Mouse (Mus musculus) forebrain, embryonic 15.5 days (tissue): Measurements from ENCODE around the gene Ltbp4. TPM values are rescaled to one million over a fixed set of nuclear protein-coding genes. Genes with fewer than 3 reads are reported as not detected.
A peak's percentile ranks its signal among the peaks of the same experiment; 100 is the strongest.

Experiments used
- ATAC-seq: fragments of 200-750 bp; cut with Nextera tagmentation; replicated peaks from 2 replicates; pipeline ENCODE4 v1.8.0; 2017; ENCODE audit warnings: mild to moderate bottlenecking, moderate TSS enrichment, moderate library complexity
- H3K27ac ChIP-seq: fragments of 300-500 bp; sonication (generic); replicated peaks from 2 replicates; pipeline ENCODE4 v1.5.1; 2015; ENCODE audit warnings: mild to moderate bottlenecking, inconsistent platforms
- H3K27me3 ChIP-seq: fragments of 300-500 bp; sonication (generic); 2 replicates; pipeline ENCODE4 v1.6.1; 2015; ENCODE audit warnings: inconsistent platforms
- H3K36me3 ChIP-seq: fragments of 300-500 bp; sonication (generic); 2 replicates; pipeline ENCODE4 v1.6.1; 2015; ENCODE audit warnings: mild to moderate bottlenecking, inconsistent platforms
- H3K4me1 ChIP-seq: fragments of 300-500 bp; sonication (generic); 2 replicates; pipeline ENCODE4 v1.6.1; 2015; ENCODE audit warnings: inconsistent platforms
- H3K4me2 ChIP-seq: fragments of 300-500 bp; sonication (generic); replicated peaks from 2 replicates; pipeline ENCODE4 v1.6.1; 2015; ENCODE audit warnings: mild to moderate bottlenecking, inconsistent platforms
- H3K4me3 ChIP-seq: fragments of 300-500 bp; sonication (generic); 2 replicates; pipeline ENCODE4 v1.5.1; 2015; ENCODE audit warnings: mild to moderate bottlenecking, inconsistent platforms
- H3K9ac ChIP-seq: fragments of 300-500 bp; sonication (generic); replicated peaks from 2 replicates; pipeline ENCODE4 v1.6.1; 2015; ENCODE audit warnings: mild to moderate bottlenecking, inconsistent platforms
- H3K9me3 ChIP-seq: fragments of 300-500 bp; sonication (generic); 2 replicates; pipeline ENCODE4 v1.6.1; 2016; ENCODE audit warnings: inconsistent platforms
- WGBS: fragments of 180-500 bp; shearing (Covaris S2); methylation state at CpG from one replicate; pipeline ENCODE4 v1.1.7; 2015; ENCODE audit warnings: mixed read lengths; 5-methylcytosine and 5-hydroxymethylcytosine counted together
- polyA plus RNA-seq: library from polyadenylated mRNA; unstranded; fragments of >200 nt; fragmentation: Nextera tagmentation; extraction: Ambion mirVana; gene quantifications from 2 replicates; pipeline ENCODE4 v1.2.1, GENCODE M21; 2015

Gene Ltbp4
- polyA plus RNA-seq, 1 experiment from 2014 or later: 15.0 TPM

GRCm38 (mm10) chr7:27354783-27355182, 17.3 kb upstream of the Ltbp4 start:
- H3K9me3 ChIP-seq: no peaks in the 10 kb centered on the region
- H3K4me1 ChIP-seq: peaks cover 31% of the 10 kb centered on the region
- peak overlapping the region; percentile 65 for H3K9ac ChIP-seq
- peak overlapping the region; percentile 82 for H3K4me3 ChIP-seq
- peaks cover 25% of the 10 kb centered on the region for H3K36me3 ChIP-seq
- peak overlapping the region; percentile 52 for H3K4me2 ChIP-seq
- H3K27ac ChIP-seq: no peak overlapping the region
- 66% methylated on average over 4 of the region's 4 CpGs for WGBS
- no peak for ATAC-seq
- peaks cover 24% of the 10 kb centered on the region for H3K27me3 ChIP-seq

DNA sequence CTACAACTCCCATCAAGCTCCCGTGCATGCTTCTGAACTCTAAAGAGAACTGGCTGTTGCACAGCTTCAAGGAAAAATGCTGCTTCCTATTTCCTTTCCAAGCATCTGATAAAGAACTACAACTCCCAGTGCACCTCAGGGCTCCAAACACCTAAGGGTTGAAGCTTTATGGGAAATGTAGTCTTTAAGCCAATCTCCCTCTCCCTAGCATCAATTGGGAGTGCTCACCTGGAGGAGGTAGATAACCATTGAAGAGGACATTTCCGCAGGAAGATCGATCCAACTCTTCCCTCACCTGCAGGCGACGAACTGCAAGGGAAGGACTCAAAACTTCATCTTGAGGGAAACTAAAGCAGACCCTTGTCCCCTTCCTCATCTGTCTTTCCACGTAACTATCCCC, 16.7 kb upstream of the Ltbp4 start:
- Histone ChIP-seq H3K27me3 (peaks cover 24% of the 10 kb centered on the region), H3K4me2 (peak overlapping the region; percentile 52), H3K9me3 (no peaks in the 10 kb centered on the region), H3K4me3 (peak overlapping the region; percentile 82), H3K9ac (peak overlapping the region; percentile 65), H3K4me1 (peaks cover 31% of the 10 kb centered on the region), H3K27ac (no peak overlapping the region), H3K36me3 (peaks cover 29% of the 10 kb centered on the region)
- 27% methylated on average over 6 of the region's 6 CpGs for WGBS
- peak; percentile 38; the same call in 1 of the 2 replicates for ATAC-seq

- Histone ChIP-seq H3K27ac (no peak overlapping the region), H3K9ac (no peak overlapping the region), H3K36me3 (peaks cover 82% of the 10 kb centered on the region), H3K4me1 (no peaks in the 10 kb centered on the region), H3K27me3 (no peaks in the 10 kb centered on the region), H3K4me2 (no peak overlapping the region), H3K9me3 (no peaks in the 10 kb centered on the region), H3K4me3 (no peak overlapping the region)
- no peak for ATAC-seq
- 30% methylated on average over 6 of the region's 6 CpGs for WGBS
Measured at GRCm38 (mm10) chr7:27345444-27345843, 8.0 kb upstream of the Ltbp4 start.

- no peak for ATAC-seq
- H3K4me2 ChIP-seq: no peak overlapping the region
- 43% methylated on average over 4 of the region's 4 CpGs for WGBS
- no peak overlapping the region for H3K4me3 ChIP-seq
- H3K9me3 ChIP-seq: no peaks in the 10 kb centered on the region
- no peaks in the 10 kb centered on the region for H3K27me3 ChIP-seq
- H3K27ac ChIP-seq: no peak overlapping the region
- peaks cover 23% of the 10 kb centered on the region for H3K4me1 ChIP-seq
- H3K9ac ChIP-seq: no peak overlapping the region
- H3K36me3 ChIP-seq: peaks cover 58% of the 10 kb centered on the region
Measured at GRCm38 (mm10) chr7:27342595-27342994, 5.1 kb upstream of the Ltbp4 start.

- Histone ChIP-seq H3K4me1 (peaks cover 45% of the 10 kb centered on the region), H3K9ac (peak overlapping the region; percentile 41), H3K9me3 (no peaks in the 10 kb centered on the region), H3K27ac (peak overlapping the region; percentile 55), H3K36me3 (peaks cover 32% of the 10 kb centered on the region), H3K27me3 (peaks cover 7% of the 10 kb centered on the region), H3K4me3 (peak overlapping the region; percentile 33), H3K4me2 (peak overlapping the region; percentile 45)
- 0 out of 2 replicates have a peak, but pooled peaks have one; percentile 12 for ATAC-seq
- WGBS: 28% methylated on average over 7 of the region's 7 CpGs
Measured at GRCm38 (mm10) chr7:27339519-27339918, 2.0 kb upstream of the Ltbp4 start.

DNA sequence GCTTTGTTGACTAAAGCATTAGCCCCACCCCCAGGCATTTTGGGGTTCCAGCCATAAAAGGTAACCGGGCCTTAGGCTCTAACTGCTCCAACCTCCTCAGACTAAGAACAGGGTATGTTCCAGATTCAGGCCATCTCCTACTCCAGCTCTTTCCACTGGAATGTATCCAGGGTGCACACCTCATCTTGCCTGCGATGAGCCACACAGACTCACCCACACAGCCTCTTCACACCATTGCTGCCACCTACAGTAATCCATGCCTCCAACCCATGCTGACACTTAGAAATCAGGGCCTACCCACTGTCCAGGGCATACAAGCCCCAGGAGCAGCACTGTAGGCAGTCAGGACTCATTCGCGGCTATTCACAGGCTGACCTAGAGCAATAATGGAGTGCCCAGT, 1.6 kb upstream of the Ltbp4 start:
- Histone ChIP-seq H3K9ac (peak overlapping the region; percentile 41), H3K36me3 (peaks cover 28% of the 10 kb centered on the region), H3K9me3 (no peaks in the 10 kb centered on the region), H3K4me1 (peaks cover 49% of the 10 kb centered on the region), H3K4me2 (peak overlapping the region; percentile 45), H3K27ac (peak overlapping the region; percentile 55), H3K27me3 (peaks cover 11% of the 10 kb centered on the region), H3K4me3 (peak overlapping the region; percentile 33)
- ATAC-seq: 0 out of 2 replicates have a peak, but pooled peaks have one; percentile 5
- WGBS: 69% methylated on average over 4 of the region's 4 CpGs

GRCm38 (mm10) chr7:27335928-27336823, 1.3 kb downstream of the Ltbp4 start:
- no peaks in the 10 kb centered on the region for H3K9me3 ChIP-seq
- no peak overlapping the region; the same call in 1 of the 2 replicates for H3K27ac ChIP-seq
- H3K36me3 ChIP-seq: peaks cover 2% of the 10 kb centered on the region
- peaks cover 39% of the 10 kb centered on the region for H3K27me3 ChIP-seq
- under 1% methylated on average over 47 of the region's 47 CpGs for WGBS
- peak; percentile 86 for ATAC-seq
- H3K4me3 ChIP-seq: peak overlapping the region; percentile 38
- H3K4me1 ChIP-seq: peaks cover 73% of the 10 kb centered on the region
- H3K4me2 ChIP-seq: peak overlapping the region; percentile 55
- peak overlapping the region; percentile 45 for H3K9ac ChIP-seq

DNA sequence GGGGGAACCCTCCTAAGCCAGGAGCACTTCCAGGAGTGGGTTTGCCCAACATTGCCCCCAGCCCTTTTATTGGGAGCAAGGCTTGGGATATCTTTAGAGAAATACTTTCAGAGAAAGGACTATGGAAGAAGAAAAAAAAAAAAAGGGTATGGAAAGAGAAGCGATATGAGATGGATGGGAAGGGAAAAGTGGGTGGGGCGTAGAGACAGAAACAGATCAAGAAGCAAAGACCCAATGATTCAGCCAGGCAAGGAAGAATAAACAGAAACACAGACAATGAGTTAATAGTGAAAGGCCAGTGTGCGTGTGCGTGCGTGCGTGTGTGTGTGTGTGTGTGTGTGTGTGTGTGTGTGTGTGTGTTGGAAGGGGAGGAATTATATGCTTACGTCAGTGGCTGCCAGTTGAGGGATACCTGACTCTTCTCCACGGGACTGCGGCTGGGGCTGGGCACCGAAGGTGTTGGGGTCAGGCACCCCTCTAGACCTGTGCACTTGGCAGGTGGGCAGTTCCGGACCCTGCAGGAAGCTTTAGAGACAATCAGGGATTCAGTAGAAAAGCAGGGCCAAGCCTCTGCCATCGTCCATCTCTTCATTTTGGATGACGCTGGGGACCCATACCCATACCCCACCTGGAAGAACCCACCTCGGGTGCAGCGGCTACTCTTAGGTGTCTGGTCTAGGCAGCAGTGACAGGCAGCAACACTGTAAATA, 2.3 kb downstream of the Ltbp4 start:
- Histone ChIP-seq H3K27me3 (peaks cover 49% of the 10 kb centered on the region), H3K4me2 (no peak overlapping the region), H3K9ac (no peak overlapping the region), H3K27ac (no peak overlapping the region), H3K4me1 (peaks cover 81% of the 10 kb centered on the region), H3K36me3 (no peaks in the 10 kb centered on the region), H3K9me3 (no peaks in the 10 kb centered on the region), H3K4me3 (no peak overlapping the region)
- 58% methylated on average over 15 of the region's 15 CpGs for WGBS
- ATAC-seq: no peak; the same call in 1 of the 2 replicates

- Histone ChIP-seq H3K27me3 (peaks cover 56% of the 10 kb centered on the region), H3K4me1 (peaks cover 77% of the 10 kb centered on the region), H3K4me2 (peak overlapping the region; percentile 79; the same call in 1 of the 2 replicates), H3K9me3 (no peaks in the 10 kb centered on the region), H3K4me3 (0 out of 2 replicates have a peak overlapping the region, but pooled peaks have one; percentile 2), H3K27ac (no peak overlapping the region), H3K9ac (no peak overlapping the region), H3K36me3 (no peaks in the 10 kb centered on the region)
- ATAC-seq: no peak
- 4% methylated on average over 32 of the region's 32 CpGs for WGBS
Measured at GRCm38 (mm10) chr7:27334405-27334911, 3.0 kb downstream of the Ltbp4 start.

GRCm38 (mm10) chr7:27333316-27333941, 4.1 kb downstream of the Ltbp4 start:
- WGBS: under 1% methylated on average over 41 of the region's 77 CpGs
- Histone ChIP-seq H3K9me3 (no peaks in the 10 kb centered on the region), H3K4me1 (peaks cover 72% of the 10 kb centered on the region), H3K27ac (no peak overlapping the region), H3K4me3 (peak overlapping the region; percentile 47), H3K9ac (peak overlapping the region; percentile 45), H3K4me2 (peak overlapping the region; percentile 79), H3K36me3 (no peaks in the 10 kb centered on the region), H3K27me3 (peaks cover 66% of the 10 kb centered on the region)
- ATAC-seq: no peak

DNA sequence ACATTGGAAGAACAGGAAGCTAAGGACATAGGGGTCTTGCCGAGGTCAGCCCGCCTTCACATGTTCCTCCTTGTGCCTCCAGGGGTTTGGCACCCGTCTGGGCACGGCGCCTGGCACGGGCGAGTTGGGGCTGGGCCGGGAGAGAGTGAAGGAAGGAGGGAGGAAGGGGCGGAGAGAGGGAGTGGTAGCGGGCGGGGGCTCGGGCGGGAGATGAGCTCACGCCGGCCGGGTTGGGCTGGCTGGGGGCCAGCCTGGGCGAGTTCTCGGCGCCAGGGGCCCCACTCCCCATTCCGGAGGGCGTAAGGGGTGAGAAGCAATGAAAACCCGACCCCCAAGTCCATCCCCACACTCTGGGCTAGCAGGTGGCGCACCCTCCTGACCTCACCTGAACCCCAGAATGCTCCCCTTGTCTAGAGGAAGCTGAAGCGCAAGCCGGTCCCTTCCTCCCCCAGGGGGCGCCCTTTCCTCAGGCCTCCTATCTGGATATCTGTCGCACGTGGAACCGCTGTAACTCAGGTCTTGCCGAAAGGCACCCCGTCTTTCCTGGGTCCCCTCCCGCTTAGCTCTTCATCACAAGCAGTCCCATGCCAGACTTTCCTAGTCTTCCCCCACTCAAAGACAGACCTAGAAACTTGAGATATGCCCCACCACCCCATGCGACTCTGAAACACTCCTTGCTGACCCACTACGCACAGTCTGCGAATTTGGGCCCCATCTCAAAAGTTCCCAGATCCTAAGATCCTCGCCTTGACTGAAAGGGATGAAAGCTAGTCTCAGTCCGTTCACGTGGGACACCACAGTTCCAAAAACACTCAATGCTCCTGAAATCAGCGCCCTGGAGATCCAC, 4.9 kb downstream of the Ltbp4 start:
- H3K9me3 ChIP-seq: no peaks in the 10 kb centered on the region
- H3K36me3 ChIP-seq: no peaks in the 10 kb centered on the region
- peaks cover 65% of the 10 kb centered on the region for H3K4me1 ChIP-seq
- WGBS: under 1% methylated on average over 38 of the region's 39 CpGs
- peak overlapping the region; percentile 47 for H3K4me3 ChIP-seq
- peak overlapping the region; percentile 79 for H3K4me2 ChIP-seq
- no peak for ATAC-seq
- H3K27me3 ChIP-seq: peaks cover 74% of the 10 kb centered on the region
- H3K9ac ChIP-seq: peak overlapping the region; percentile 45
- H3K27ac ChIP-seq: no peak overlapping the region
